Mouse (Mus musculus): Measurements from ENCODE around the gene Vti1a.

The Vti1a gene

DNA sequence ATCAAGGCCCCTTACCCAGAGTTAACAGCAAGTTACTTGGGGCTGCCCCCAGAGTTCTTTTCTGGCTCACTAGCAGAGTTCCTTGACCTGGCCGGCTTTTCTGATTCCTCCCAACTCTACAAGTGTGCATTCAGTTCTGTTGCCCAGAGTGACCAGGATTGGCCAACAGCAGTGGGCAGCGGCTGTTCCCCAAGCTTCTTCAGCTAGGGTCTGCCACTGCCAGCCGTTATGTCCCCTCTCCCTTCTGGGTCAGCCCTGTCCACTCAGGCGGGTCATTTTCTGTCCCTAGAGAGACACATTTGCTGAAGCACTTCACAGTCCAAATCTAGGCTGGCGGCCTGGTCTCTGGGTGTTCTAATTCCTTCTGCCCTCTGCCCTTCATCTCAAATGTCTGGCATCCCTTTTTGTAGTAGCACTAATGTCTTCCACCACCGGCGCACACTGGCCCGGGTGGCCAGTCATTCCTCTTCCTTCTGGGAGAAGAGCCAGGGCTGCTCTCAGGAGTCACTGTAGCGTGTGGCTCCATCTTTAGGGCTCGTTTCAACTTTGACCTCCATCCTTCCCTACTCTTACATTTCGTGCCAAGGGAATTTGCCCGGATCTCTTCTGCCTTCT is 305.0 kb downstream of the Vti1a start:
- no peak for DNase-seq (ENCODE audit: low spot score in 2 of 2)

DNA sequence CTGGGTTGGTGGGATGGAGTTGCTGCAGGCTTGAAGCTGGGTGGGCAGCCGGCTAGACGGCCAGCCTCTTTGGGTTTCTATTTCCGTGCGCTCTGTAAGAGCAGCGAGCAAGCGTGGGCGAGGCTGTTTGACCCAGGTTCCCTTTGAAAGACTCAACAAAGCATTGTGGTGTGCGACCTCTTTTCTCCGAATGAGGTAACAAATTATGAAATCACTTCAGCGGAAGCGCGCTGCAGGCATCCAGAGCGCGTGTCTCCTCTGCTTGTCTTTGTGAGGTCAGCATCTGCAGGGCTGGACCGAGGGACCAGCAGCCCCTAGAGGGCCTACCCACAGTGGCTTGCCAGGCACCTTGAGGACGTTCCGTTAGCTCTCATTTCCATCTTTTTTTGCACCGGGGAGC is 306.7 kb downstream of the Vti1a start:
- no peak for DNase-seq (ENCODE audit: low spot score in 2 of 2)

DNA sequence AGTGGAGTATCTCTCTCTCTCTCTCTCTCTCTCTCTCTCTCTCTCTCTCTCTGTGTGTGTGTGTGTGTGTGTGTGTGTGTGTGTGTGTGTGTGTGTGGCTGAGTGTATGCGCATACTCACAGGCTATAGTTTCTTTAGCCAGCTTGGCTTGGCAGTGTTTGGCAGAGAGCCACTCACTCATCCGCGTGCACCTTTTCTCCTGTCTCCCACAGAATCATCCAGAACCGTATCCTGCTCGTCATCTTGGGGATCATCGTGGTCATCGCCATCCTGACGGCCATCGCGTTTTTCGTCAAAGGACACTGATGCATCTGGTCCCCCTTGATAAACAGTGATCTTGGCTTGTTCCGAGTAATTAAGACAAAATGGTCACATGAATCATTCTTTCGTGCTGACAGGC is 307.5 kb downstream of the Vti1a start:
- no peak for DNase-seq (ENCODE audit: low spot score in 2 of 2)

DNA sequence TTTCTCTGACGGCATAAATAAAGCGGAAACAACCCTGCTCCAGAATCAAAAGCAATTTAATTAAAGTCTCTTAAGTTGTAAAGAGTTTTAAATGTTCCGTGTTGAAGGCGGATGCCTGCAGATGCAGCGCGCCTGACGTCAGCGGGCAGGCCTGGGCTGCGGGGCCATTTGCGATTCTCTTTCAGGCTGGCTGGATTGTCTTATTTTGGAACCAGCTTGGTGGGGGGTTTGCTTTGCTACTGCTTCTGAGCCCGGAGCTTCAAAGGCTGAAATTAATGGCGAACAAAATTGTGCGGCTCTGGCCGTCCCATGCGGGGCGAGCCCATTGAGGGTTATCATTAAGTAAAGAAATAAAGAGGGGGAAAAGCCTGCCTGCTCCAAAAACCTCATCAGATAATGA is 310.4 kb downstream of the Vti1a start:
- no peak for DNase-seq (ENCODE audit: low spot score in 2 of 2)

DNA sequence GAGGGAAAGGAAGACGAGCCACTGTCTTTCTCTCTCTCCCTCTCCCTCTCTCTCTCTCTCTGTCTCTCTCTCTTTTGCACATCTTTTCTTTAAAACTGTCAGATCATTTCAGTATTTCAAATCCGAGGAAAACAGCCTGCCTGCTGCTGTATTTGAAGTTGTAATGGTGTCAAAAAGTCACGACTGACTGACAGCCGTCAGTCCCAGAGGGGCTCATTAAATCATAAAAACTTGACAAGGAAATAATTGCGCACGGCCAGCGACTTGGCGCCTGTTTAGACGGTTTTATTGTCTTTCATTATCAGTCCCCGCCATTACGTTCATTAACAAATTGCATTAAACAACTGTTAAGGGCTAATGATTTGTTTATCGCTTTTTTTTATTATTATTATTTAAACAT is 310.9 kb downstream of the Vti1a start:
- DNase-seq (ENCODE audit: low spot score in 2 of 2): no peak

DNA sequence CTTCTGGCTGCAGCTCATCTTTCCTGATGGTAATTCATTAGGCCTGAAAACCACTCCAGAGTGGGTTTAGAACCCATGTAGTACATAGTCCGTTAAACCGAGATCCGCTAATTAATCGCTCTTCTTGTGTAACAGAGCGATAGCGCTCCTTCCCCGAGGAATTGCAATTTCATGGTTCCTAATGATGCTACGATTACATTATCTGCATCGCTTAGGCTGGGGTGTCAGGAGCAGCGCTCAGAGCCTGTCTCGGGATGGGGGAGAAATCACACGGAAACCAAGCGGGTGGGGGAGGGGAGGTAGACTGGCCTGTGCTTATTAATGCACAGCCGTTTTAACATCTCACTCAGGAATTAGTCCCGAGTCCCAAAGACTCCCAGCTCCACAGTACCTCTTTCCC is 319.4 kb downstream of the Vti1a start:
- DNase-seq (ENCODE audit: low spot score in 2 of 2): no peak

DNA sequence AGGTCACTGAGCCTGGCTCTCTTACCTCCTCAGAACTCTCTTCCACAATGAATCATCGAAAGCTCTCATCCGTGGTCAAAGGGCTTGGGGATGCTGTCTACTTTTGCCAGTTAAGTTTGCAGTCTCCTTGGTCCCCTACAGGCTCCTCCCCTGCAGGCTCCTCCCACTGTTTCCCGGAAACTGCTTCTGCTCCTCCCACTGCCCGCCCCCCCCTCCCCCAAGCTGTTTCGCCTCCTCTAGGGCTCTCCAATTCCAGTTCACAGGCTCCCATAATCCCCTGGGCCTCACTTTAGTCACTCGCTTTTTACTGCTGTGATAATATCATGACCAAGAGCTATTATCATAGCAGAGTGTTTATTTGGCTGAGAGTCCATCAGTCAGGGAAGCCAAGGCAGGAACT is 324.2 kb downstream of the Vti1a start:
- DNase-seq (ENCODE audit: low spot score in 2 of 2): no peak

DNA sequence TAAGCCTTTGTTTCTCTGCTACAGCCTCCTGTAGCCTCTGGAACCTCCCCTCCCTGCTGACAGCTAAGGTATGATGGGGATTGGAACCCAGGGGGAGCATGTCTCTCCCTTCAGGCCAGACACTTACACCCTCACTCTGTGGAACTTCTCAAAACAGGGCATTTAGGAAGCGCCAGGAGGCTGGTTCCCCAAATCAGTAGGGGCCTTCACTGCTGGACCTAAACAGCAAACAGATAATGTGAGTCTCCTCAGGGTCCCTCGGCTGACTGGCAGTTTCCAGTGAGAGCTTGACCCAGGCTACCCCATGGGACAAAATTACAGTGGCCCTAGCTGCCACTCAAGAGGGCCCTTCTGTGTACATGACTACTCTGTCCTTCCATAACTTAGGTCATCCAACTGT is 325.8 kb downstream of the Vti1a start:
- no peak for DNase-seq (ENCODE audit: low spot score in 2 of 2)

DNA sequence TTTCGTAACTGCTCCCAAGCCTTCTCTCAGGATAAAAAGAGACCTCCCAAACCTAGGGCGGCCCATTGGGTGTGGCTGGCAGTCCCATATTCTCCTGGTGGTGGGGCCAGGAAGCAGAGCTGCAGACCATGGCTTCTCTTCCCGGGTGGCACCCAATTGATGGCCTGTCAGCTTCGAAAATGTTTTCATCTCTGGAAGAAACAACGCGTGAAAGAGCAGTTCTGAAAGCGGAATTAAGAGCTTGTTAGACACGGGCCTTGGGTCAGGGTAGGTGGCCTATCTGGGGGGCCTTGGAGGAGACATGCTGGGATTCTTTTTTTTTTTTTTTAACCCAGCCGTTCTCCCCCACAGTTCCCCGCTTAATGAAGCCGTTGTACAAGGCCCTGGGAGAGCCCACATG is 326.3 kb downstream of the Vti1a start:
- no peak for DNase-seq (ENCODE audit: low spot score in 2 of 2)

DNA sequence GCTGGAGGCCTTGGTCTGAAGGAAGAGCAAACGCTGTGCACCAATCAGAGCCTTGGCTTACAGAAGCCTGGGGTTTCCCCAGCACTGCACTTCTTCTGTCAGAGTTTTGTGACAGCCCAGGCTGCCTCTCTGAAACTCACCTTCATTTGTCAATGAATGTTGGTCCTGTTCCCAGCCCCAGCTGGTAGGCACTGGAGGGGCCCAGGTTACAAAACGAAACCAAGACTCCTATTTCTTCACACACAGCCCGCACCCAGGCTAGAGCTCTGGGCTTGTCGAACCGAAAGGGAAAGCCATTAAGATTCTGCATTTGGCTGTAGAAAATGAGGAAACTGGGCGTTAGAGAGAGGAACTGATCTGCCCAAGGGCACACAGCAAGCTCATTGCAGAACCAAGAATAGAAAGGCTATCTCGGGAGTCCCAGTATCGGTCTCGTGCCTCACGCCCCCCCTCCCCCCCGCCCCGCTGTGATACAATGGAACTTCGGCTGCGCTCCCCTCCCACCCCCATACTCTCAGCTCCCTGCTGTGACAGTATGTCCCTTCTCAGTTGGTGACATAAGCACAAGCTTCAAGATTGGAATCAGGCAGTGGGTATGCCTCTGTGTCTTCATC is 327.3 kb downstream of the Vti1a start:
- peak; percentile 44 to 74 for DNase-seq (ENCODE audit: low spot score in 2 of 2)

DNA sequence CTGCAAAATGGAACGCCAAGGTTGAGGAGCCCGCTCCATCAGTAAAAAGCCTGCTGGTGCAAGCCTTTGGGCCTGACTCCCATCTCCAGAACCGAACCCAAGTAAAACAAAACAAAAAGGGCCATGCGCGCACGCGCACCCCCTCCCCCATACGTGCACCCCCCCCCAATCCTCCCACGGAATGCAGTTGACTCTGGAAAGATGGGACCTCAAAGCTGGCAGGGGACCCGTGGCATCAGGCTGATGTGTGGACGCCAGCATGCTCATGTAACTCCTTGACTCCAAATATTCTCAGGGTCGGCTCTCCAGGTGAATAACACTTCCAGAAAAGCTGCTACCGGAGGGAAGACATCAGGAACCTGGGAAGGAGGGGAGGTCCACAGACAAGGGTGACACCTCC is 327.8 kb downstream of the Vti1a start:
- no peak for DNase-seq (ENCODE audit: low spot score in 2 of 2)

DNA sequence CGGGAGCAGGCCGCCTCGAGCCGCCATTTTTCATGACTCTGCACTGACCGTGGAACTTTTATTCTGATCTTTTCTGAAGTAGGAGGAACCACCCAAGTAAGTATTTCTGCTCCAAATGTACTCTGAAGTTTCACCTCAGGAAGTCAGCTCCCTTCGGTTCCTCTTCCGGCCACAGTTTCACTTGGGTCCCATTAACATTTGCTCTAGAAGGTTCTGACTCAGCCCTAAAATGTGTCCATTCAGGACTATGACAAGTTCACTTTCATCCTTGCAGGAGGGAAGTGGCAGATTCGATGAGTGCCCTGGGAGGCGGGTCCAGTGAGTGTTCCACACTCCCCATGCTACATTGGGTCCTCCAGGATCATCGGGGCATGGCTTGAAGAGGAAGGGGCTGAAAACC is 333.3 kb downstream of the Vti1a start:
- no peak for DNase-seq (ENCODE audit: low spot score in 2 of 2)

DNA sequence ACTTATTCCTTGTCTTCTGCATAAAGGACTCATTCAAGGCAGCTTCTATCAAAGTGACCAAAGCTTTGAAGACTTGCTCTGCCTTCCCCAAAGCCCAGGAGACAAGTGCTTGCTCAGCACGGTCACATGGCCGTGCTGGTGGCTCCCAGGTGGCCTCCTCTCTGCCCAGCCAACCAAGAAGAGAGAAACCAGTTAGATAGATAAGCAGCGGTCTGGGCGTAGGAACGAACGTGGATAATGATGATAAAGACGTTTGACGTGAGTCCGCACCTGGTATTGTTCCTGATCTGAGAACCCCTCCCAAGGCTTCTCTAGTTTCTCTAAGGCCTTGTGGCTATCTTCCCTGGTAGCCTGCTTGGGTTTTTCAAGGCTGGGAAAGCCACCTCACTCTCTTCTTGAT is 334.9 kb downstream of the Vti1a start:
- DNase-seq (ENCODE audit: low spot score in 2 of 2): no peak

DNA sequence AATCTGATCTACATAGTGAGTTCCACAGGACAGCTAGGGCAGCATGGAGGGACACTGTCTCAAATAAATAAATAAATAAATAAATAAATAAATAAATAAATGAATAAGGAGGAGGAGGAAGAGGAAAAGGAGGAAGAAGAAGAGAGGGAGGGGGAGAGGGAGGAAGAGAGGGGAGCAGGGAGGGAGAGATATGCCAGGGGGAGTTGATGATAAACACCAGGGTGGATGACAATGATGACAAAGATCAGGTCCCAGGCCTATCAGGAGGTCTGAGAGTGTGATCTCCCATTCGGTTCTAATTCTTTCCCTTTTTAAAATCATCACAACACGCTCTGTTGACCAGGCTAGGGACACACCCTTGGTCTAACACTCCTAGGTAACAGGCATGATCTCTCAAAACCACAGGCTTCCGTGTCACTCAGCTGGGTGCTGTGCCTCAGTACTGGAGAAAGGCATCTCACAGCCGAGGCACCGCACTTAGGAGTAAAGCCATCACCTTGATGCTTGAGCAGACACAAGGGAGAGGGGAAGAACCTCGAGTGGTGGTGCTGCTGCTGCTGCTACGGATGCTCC is 336.7 kb downstream of the Vti1a start:
- no peak for DNase-seq (ENCODE audit: low spot score in 2 of 2)

DNA sequence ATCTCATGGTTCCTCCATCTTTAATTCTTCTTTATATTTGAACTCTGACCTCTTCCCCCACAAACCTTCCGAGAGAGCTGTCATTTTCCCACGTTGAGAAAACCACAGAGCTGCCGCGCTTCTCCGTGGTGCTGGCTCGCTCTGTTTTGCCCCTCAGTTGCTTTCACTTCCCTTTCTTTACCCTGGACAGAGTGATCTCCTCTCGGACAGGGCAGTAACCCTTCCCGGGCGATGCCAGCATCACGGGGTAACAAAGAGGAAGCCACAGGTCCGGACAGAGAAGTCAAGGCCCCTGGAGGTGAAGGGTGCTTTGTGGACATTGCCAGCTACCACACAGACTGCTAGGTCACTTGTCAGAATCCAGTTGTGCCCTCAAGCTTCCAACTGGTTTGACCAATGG is 344.1 kb downstream of the Vti1a start:
- DNase-seq (ENCODE audit: low spot score in 2 of 2): peak in 1 of 2 experiments; percentile 20

DNA sequence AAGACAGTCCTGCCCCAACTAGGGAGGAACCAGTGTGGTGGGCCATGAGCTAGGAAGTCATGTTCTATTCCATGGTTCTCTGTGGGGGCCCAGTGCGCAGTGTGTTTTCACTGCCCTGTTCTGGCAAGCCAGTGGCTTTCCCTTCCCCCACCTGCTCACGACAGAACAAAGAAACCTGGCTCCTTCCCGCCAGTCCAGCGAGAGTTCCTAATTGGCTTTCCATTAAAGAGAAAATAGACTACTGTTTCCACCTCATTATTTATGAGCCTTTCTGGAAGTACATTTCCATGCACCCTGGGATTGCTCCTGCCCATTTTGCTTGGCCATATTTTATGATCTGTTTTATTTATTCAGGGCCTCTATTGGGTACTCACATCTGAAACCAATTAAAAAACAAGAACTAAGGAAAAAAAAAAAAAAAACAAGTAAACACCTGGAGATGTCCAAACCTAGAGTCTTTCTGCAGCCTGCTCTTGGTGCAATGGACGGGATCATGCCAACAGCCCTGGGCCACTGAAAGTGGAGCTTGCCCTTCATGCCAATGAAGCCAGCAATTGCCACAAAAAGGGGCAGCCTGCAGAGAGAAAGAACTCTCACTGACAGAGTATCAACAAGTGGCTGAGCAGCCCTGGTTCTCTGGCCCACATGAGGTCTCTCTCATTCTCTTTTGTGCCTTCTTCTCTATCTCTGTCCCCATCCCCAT is 346.6 kb downstream of the Vti1a start:
- DNase-seq (ENCODE audit: low spot score in 2 of 2): no peak

DNA sequence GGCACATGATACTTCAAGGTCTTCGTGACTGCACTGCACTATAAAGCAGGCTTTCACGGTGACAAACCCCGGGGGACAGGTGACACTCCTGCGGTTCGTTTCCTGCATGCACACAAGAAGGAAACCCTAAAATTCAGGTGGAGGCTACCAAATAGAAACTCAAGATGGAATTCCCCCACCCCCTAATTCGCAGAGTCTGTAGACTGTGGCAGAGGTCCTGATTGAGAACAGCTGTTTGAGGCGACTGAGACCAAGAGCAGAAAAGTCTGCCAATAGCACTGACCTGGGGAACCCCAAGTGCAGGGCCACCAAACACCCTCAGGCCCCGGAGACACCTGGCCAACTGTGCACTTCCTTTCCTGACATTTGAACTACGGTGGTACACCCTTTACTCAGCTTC is 351.7 kb downstream of the Vti1a start:
- peak in 1 of 2 experiments; percentile 68 for DNase-seq (ENCODE audit: low spot score in 2 of 2)

DNA sequence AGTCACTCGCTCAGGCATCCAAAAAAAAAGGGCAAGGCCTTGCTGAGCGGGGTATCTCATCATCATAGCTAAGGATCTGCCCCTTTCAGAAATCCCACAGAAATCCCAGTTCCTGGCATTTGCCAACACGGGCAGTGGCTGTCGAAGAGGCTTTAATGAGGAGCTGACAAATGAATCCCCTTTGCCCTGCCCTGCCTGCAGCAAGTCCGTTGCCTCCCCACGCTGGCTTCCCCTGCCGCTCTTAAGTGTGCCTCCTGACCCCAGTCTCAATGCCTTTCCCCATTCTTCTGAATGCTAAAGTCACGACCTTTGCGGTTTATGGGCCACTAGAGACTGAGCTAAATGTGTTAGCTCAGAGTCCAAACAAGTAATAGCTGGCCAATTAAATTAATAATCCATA is 352.8 kb downstream of the Vti1a start:
- DNase-seq (ENCODE audit: low spot score in 2 of 2): no peak

All from natural killer cell, adult 2 months (primary cell).